Mouse (Mus musculus) mouse embryonic stem cell (cell line): ENCODE results near the gene Gemin4.

Experiments
- in situ Hi-C, 2 experiments: fragments of 300-500 bp; cut with MboI; formaldehyde crosslinking; loops; 1 replicate in 1 of 2; 3 replicates in 1 of 2; pipeline ENCODE4 v1.14.3; 2019 to 2020; ENCODE audit warnings: low sequenced_read_pairs in 2 of 2, low pct_unique_long_range_greater_than_20kb in 1 of 2, mixed read lengths in 1 of 2; ENCODE audit not compliant: unreplicated experiment in 1 of 2

Gemin4 gene

DNA sequence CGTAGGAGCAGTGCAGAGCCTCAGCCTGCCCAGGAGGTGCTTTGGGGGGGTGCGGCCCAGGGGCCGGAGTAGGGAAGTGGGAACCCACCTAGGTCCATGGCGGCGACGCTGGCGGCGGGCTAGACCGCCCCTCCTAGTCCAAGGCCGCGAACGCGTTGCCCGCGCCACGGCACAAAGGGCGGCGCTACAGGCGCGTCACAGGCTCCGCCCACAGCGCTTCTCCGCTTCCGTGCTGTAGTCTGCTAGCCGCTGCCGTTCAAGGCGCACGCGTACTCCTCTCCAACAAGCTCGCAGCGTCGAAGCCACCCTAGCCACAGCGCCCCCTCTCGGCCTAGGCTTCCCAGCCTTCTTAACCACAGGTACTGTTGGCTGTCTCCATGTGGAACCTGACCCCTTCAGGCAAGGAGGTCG is at the start of gene Gemin4, which contains the start of gene Dbil5:
TSS of gene Gemin4 (minus strand) at position 275 of the 411 bp plus-strand sequence.
TSS of gene Dbil5 (plus strand) at position 219 of the 411 bp plus-strand sequence.
- in situ Hi-C loops, result no loop called here

DNA sequence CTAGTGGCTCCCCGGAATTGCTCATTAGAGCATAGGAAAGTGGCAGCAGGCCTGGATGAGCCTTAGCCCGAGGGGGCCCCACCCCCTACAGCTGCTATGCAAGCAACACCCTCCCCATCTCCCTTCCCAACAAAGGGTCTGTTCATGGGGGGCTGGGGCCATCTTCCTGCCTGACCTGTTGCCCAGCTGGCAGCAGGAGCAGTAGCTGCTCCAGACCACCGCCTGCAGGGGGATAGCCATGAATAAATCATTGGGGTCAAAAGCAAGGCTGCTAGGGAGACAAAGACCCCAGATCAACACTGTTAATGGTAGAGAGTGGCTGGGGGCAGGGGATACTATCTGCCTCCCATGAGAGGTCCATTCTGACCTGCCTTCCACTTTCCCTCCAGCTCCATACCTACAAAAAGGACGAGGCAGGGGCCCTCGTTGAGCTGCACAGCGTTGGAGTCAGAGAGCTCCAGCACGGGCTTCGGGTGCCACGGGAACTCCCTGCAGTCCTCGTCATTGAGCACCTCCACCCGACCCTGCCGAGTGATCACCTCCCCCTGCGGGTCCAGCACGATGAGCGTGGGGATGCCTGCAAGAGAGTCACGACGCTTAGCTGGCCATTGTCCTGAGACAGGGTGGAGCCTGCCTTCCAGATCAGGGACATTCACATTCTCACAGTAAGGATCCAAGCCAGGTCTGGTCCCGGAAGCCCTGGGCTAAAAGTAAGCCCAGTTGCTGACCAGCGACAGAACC is 45.3 kb upstream of the Gemin4 start:
- in situ Hi-C loops, result no loop called here

DNA sequence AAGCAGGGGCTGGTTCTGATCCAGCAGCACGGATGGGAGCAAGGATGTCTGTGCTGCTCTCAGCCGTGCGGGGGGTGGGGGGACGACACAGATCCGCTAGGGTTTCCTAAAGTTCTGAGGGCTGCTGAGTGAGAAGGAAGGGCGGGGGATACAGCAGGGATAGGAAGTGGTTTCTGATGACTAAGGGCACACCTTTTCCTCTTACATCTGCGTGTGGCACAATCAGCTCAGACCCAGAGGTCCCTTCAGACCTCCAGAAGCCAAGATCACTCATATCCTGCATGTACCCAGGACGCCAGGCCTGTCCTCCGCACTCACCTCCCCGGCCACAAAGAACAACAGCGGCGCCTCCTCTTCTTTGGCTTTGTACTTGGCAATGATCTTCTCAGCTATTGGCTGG is 43.8 kb upstream of the Gemin4 start:
- in situ Hi-C loops, result no loop called here

DNA sequence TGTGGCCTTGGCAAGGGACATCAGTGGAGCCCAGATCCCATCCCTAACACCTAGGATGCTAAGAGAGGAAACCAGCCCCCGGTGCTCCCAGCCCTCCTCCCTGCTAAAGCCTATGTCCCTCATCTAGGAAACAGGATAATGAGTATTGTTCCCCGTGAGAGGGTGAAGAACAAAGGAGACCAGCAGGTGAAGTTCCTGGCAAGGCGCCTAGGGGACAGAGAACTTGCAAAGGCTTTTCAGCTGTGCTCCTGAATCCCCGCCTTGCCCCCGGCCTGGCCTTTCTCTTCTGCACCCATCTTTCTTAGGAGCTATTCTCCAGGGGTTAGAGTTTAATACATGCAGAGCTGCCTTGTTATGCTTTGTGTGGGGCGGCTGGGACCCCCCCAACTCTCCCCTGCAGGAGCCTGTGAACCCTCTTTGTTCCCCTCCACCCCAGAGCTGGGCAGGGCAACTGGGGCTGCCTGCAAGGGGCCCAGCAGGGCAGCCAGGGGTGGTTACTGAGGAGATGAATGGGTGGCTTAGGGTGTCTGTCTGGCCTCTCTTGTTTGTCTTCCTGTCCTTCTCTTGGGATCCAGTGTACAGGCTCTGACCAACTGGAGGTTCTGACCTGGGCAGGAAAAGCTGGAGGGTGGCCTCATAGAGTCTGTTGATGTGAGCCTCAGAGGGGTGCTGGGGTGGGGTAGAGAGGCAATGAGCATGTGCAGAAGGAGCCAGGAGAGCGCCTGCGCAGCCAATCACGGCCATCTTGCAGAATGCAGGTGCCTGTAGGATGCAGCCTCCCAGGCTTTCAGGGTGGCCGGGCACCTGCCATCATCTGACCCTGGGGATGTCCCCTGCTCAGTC is 43.0 kb upstream of the Gemin4 start:
- in situ Hi-C loops, result no loop called here

DNA sequence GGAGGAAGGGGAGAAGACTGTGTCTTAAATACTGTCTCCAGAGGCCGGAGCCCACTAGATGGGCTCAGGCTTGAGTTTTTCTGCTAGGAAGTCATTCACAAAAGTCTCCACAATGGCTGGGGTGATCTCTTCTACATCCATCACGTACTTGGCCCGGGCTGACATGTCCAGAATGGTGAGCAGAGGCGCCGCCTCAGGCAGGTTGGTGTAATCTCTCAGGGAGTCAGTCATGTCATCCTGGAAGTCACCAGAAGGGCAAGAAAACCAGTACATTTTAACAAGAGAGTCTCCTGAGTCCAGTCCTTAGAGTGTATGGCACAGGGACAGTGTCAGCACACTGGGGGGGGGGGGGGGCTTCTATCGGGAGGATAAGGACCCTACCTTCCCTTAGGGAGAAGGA is 41.0 kb upstream of the Gemin4 start:
- in situ Hi-C loops, result no loop called here

DNA sequence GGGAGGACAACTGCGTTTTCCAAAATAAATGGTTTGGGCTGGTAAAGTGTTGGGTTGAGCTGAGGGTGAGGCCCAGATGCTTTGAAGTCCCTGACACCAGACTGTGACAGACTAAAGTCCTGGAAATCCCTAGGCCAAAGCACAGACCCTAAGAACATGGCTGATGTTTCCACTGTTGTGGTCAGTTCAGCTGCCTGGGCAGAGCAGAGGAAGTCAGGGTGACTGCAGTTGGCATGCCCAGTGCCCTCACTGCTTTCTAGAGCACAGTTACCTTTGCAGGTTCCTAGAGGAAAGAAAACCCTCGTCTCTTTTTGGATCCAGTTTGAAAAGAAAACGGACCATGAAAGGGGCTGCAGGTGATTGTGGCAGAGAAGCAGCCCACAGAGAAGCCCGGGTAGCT is 39.9 kb upstream of the Gemin4 start:
- in situ Hi-C loops, result no loop called here

DNA sequence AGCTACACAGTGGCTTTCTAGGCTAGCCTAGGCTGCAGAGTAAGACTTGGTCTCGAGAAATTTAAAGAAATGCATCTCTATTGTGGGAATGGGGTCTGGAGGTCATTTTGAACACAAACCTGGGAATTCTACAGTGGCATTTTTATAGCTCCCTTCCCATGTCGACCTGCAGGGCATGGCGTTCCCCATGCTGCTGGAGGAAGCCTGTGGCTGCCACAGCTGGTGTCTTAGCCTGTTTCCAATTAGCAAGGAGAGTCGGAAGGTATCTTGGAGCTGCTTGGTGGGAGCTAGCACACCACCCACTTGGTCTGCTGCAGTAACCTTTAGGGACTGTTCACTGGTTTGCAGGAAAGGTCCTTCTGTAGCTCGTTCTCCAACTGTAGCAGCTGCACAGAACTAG is 38.7 kb upstream of the Gemin4 start:
- in situ Hi-C loops, result no loop called here

DNA sequence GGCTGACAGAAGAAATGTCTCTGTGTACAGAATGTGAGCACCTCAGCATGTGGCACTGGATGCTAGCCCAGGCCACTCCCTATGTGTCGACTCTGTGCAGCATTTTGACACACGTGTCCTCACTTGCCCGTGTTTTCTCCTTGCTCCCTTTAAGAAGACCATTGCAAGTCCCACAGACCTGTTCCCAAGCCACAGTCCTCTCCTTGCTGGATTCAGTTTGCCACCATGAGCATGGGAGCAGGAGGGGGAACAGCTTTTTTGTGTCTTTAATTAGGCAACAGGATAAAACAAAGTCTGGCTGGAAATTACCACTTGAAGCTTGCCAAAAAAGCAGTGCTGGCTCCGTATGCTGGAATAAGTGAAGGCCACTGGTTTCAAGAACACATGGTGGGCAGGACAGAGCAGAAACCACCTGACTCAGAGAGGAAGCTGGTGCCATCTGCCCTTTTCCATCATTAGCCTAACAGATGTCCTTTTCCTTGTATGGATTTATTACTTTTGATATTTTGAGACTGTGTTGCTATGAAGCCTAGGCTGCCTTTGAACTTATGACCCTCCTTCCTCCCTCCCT is 38.1 kb upstream of the Gemin4 start:
- in situ Hi-C loops, result no loop called here

DNA sequence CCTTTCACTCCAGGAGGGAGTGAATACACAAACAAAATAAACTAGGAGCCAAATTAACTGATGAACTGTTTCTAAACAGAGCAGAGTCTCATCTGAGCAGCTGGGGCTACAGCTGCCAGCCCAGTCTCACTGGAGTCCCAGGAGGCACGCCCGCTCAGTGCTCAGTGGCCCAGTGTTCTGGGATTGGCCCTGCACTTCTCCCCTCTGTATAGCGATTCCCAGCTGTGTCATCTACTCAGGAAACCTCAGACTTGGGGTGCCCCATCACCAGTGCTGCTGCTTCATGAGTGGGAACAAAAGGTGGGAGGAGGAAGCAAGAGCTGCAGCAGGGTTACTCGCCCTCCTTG is 36.4 kb upstream of the Gemin4 start:
- in situ Hi-C loops, result loop anchor here (5.0 kb wide), 2 partner anchors 143 to 148 kb away; partner anchors contain the start of gene Nxn (in 1 of the 2)

DNA sequence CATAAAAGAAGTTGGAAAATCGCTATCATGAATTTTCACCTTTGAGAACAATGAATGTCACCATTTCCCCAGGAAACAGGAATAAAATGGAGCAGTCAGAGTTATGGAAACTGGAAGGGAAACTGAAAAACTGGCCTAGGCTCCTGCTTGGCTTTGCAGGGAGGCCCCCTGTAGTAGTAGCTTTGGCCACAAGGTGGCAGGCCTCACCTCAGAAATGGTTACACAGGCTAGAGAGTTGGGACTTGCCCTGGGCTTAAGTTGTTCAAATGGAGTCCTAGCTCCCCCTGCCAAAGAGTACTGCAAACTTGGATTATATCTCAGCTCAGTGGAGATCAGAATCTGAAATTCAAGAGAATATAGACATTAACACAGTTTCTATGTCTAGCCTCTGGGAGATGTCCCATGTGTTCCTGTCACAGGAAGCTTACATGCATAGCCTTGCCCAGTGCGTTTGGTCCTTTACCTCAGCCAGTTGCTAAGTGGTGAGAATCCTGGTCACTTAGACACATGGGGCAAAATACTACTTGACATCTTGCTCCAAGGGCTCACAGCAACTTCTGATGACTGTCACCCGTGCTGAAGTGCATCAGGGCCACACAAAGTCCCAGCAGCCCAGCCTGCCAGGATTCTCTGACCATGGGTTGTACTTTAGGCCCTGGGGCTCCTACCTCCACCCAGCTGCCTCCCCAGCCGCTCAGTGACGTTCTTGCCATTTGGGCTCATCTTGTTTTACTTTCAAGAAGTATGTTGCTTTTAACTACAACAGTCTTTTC is 35.9 kb upstream of the Gemin4 start:
- in situ Hi-C loops, result loop anchor here (5.0 kb wide), 2 partner anchors 144 to 149 kb away; partner anchors contain the start of gene Nxn (in 1 of the 2)

DNA sequence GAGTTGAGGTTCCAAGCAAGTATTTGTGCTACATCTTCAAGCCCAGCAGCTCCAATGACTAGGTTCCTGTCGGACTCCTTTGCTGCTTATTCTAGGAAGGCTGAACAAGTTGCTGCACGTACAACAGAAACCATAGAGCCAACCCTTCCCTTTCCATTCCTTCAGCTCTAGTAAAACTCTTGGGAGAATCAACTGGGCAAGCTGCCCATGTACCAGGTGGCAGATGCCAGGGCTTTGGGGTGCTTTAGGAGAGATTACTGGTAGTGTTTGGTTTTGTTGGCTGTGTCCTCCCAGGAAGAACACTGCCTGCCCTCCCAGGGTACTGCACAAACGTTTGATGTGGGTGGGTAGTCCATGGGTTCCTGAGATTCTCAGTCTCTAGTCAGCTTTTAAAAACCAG is 34.6 kb upstream of the Gemin4 start:
- in situ Hi-C loops, result loop anchor here (5.0 kb wide), 2 partner anchors 145 to 150 kb away; partner anchors contain the start of gene Nxn (in 1 of the 2)

DNA sequence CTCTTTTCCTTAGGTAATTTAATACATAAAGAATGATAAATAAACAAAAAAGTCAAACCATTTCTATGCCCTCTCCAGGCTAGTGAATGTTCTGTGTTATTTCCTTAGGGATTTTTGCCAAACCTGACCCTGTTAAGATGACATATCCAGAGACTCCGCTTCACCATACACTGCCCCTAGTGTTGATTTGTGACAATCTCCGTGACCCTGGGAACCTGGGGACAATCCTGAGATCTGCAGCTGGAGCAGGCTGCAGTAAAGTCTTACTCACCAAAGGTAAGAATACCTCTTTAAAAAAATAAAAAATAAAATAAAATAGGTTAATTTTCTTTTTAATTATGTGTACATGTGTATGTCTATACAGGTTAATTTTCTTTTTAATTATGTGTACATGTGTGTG is 29.8 kb upstream of the Gemin4 start:
- in situ Hi-C loops, result no loop called here

DNA sequence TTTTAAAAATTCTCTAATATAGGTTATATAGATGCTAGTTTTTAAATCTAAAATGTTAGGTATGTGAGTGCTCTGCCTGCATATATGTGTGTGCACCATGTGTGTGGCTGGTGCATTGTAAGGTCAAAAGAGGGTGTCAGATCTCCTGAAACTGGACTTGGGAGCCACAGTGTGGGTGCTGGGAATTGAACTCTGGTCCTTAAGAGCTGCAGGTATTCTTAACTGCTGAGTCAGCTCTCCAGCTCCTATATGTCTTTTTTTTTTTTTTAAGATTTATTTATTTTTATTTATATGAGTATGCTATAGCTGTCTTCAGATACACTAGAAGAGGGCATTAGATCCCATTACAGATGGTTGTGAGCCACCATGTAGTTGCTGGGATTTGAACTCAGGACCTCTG is 29.0 kb upstream of the Gemin4 start:
- in situ Hi-C loops, result no loop called here

DNA sequence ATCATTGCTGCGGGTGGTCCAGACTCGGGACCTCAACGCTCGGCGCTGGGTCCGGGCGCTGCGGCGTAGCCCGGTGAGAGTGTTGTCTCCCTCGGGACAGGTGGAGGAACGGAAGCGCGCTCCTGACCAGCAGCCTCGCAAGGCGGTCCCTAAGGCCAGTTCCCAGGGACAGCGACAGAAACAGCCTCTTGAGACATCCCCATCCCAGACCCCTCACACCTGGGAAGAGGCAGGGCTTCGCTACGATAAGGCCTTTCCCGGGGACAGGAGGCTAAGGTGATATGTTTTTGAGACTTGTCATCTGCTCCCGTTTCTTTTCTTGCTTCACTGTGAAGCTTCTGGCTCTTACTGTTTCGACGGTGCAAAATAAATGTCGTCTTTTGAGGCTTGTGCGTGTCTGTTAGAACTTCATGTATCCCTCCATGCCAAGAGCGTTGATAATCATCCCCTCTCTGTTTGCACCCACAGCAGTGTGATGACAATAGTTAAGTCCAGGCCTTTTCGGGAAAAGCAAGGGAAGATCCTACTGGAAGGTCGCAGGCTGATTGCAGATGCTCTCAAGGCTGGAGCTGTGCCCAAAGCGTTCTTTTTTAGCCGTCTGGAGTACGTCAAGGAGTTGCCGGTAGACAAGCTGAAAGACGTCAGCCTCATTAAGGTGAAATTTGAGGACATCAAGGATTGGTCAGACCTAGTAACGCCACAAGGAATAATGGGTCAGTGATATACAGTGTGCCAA is 26.5 kb upstream of the Gemin4 start:
- in situ Hi-C loops, result no loop called here

DNA sequence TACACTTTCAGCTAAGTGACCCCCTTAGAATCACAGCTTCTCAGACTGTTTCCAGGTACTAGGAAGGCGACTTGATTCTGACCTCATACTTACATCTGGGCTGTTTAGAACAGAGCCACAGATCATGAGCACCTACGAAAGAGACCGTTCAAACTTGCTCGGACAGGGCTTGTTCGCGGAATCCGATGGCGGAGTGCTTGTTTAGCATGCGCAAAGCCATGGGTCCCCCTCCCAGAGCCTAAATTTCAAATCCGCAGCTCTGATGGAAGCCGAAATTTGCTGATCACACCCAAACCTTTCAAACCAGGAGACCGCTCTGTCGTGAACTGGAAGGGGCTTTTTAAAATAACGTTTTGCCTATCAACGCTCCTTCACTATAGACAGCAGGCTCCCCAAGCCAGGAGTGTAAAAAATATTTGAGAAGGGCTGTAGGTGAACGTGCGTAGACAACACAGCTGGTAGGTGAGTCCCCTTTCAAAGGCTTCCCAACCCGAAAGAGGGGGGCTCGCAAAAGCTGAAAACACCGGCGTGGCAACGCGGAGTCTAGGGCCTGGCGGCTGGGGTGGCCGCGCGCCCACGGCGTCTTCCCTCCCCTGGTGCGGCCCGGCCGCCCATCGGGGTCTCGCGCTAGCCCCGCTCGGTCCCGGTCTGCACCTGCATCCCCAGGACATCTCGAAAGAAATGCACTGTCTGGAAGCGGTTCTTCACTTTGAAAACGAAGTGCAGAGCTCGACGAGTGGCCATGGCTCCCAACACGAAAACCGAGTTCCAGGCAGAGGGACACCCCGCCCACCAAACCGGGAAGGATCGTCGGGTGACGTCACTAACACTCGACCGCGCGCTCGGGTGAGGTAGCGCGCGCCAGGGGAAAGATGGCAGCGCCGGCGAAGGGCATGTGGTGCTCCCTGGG is 25.7 kb upstream of the Gemin4 start, which contains the start of the genes Mrm3 and Glod4:
TSS of gene Mrm3 (plus strand) at position 815 of the 910 bp plus-strand sequence.
TSS of gene Glod4 (minus strand) at position 825 of the 910 bp plus-strand sequence.
- in situ Hi-C loops, result no loop called here

DNA sequence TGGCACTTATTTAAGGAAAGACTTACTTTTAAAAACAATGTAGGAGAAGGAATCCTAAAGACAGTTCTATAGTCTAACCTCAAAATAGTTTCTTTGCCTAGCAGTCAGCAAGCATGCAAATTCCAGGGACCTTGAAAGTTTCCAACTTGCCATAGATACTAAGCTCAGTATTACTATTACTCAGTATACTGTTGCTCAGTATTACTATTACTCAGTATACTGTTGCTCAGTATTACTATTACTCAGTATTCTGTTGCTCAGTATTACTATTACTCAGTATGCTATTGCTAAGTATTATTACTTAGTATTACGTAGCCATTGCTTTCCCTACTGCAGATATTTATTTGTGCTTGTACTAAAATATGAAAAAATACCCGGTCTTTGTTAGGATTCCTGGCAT is 22.3 kb upstream of the Gemin4 start:
- in situ Hi-C loops, result no loop called here

DNA sequence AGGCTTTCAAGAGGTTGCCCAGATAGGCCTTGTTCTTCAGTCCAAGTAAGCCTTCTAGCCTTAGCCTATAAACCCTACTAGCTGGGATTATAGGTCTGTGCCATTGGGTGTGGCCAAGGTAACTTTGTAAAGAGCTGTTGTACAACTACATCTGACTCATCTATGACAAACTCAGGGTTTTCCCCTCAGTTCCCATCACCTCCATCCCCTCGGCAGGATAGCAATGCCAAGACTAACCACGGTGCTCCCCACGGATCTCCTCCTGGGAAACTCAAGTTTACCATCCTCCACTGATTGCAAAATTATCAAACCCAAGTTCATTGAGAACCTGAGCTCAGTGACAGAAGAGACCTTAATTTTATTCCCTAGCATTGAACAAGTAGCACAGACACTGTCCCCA is 18.7 kb upstream of the Gemin4 start:
- in situ Hi-C loops, result no loop called here
